Mouse (Mus musculus): ENCODE measurements at regions not wholly inside any gene's neighbourhood (a gene's known extent, or its start where the extent isn't known, plus 50 kb on each side); places are given as distances from the start of the nearest gene placed in this dataset.

DNA sequence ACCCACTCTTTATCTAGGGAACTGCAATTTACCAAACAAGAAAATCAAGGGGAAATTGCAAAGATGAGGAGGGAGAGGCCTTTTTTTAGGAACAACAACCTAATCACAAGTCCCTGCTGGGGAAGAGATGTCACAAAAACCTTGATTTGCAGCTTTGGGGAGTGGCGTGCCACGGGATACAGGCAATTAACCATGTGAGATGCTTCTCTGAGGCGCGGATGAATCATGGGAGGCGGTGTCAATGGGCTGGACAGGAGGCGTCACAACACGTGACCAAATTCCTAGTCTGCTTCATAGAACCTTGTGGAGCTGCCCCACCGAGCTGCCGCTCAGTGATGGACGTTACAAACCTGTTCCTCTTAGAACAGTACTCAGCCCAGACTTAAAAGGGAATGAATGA lies 123.6 kb upstream of the Srsf6 start:
- 87% methylated on average over 10 of the region's 10 CpGs for WGBS
- H3K4me3 ChIP-seq (ENCODE audit: low read length): no peak overlapping the region
- no peaks in the 10 kb centered on the region for H3K9me3 ChIP-seq (ENCODE audit: control insufficient read depth, low read length)
- no peaks in the 10 kb centered on the region for H3K4me1 ChIP-seq (replicated peaks; ENCODE audit: control insufficient read depth, insufficient read depth, low read length)
- ATAC-seq (ENCODE audit: low read depth): no peak
- H3K9ac ChIP-seq (ENCODE audit: low read length): no peak overlapping the region
- no peaks in the 10 kb centered on the region for H3K36me3 ChIP-seq (ENCODE audit: control insufficient read depth, insufficient read depth, low read length)
- no peak overlapping the region for H3K4me2 ChIP-seq (ENCODE audit: low read depth, low read length)
- no peaks in the 10 kb centered on the region for H3K27me3 ChIP-seq (ENCODE audit: control insufficient read depth, insufficient read depth, low read depth, low read length)
- H3K27ac ChIP-seq (ENCODE audit: low read length): no peak overlapping the region

DNA sequence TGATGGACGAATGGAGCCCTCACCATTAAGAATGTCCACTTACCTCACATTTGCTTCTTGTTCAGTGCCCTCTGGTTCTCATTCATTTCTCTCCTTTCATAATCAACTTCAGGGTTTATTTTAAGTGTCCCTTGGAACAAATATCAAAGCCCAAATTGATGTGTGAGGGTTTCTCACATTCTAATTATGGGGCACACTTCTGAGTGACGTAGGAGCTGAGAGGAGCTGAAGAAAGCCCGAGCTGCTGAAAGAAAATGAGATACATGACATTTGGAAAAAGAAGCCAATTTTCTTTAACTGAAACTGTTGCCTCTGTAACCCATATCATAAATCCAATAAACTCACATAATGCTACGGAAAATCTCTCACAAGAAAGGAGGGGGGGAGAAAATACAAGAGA lies 134.8 kb upstream of the Srsf6 start:
- no peak for ATAC-seq (ENCODE audit: low read depth)
- Histone ChIP-seq H3K4me3 (ENCODE audit: low read length) (no peak overlapping the region), H3K4me2 (ENCODE audit: low read depth, low read length) (no peak overlapping the region), H3K9ac (ENCODE audit: low read length) (no peak overlapping the region), H3K27ac (ENCODE audit: low read length) (no peak overlapping the region), H3K27me3 (ENCODE audit: control insufficient read depth, insufficient read depth, low read depth, low read length) (no peaks in the 10 kb centered on the region), H3K9me3 (ENCODE audit: control insufficient read depth, low read length) (no peaks in the 10 kb centered on the region), H3K36me3 (ENCODE audit: control insufficient read depth, insufficient read depth, low read length) (no peaks in the 10 kb centered on the region), H3K4me1 (replicated peaks; ENCODE audit: control insufficient read depth, insufficient read depth, low read length) (no peaks in the 10 kb centered on the region)
- 40% methylated on average over 4 of the region's 4 CpGs for WGBS

DNA sequence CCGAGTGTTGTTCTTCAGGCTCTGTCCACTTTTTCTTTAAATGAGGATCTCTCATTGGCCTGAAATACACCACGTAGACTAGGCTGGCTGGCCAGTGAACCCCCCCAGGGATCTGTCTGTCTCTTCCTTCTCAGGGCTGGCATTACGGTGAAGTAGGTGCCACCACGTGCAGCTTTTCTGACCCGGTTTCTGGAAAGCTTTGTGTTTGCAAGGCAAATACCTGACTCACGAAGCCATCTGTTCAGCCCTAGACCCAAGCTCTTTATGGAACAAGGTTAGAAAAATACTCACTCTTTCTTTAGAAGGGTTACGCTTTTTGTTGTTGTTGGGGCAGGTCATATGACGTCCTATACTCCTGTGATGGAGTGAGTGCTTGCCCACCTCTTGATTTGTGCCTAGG lies 133.3 kb upstream of the Ptprt start:
- H3K4me2 ChIP-seq (ENCODE audit: low read depth, low read length): no peak overlapping the region
- no peak for ATAC-seq (ENCODE audit: low read depth)
- no peaks in the 10 kb centered on the region for H3K9me3 ChIP-seq (ENCODE audit: control insufficient read depth, low read length)
- H3K36me3 ChIP-seq (ENCODE audit: control insufficient read depth, insufficient read depth, low read length): no peaks in the 10 kb centered on the region
- no peak overlapping the region for H3K4me3 ChIP-seq (ENCODE audit: low read length)
- H3K27me3 ChIP-seq (ENCODE audit: control insufficient read depth, insufficient read depth, low read depth, low read length): no peaks in the 10 kb centered on the region
- no peaks in the 10 kb centered on the region for H3K4me1 ChIP-seq (replicated peaks; ENCODE audit: control insufficient read depth, insufficient read depth, low read length)
- 74% methylated on average over 8 of the region's 8 CpGs for WGBS
- H3K9ac ChIP-seq (ENCODE audit: low read length): no peak overlapping the region
- no peak overlapping the region for H3K27ac ChIP-seq (ENCODE audit: low read length)

- Histone ChIP-seq H3K9ac (ENCODE audit: low read length) (no peak overlapping the region), H3K4me1 (replicated peaks; ENCODE audit: control insufficient read depth, insufficient read depth, low read length) (no peaks in the 10 kb centered on the region), H3K4me3 (ENCODE audit: low read length) (no peak overlapping the region), H3K9me3 (ENCODE audit: control insufficient read depth, low read length) (no peaks in the 10 kb centered on the region), H3K36me3 (ENCODE audit: control insufficient read depth, insufficient read depth, low read length) (no peaks in the 10 kb centered on the region), H3K4me2 (ENCODE audit: low read depth, low read length) (no peak overlapping the region), H3K27me3 (ENCODE audit: control insufficient read depth, insufficient read depth, low read depth, low read length) (no peaks in the 10 kb centered on the region), H3K27ac (ENCODE audit: low read length) (no peak overlapping the region)
- 51% methylated on average over 12 of the region's 12 CpGs for WGBS
- no peak for ATAC-seq (ENCODE audit: low read depth)
Measured at GRCm38 (mm10) chr2:162791374-162792098, 130.6 kb upstream of the Ptprt start.

GRCm38 (mm10) chr2:162784176-162784813 lies 123.3 kb upstream of the Ptprt start:
- no peak for ATAC-seq (ENCODE audit: low read depth)
- Histone ChIP-seq H3K9me3 (ENCODE audit: control insufficient read depth, low read length) (no peaks in the 10 kb centered on the region), H3K36me3 (ENCODE audit: control insufficient read depth, insufficient read depth, low read length) (no peaks in the 10 kb centered on the region), H3K9ac (ENCODE audit: low read length) (no peak overlapping the region), H3K27me3 (ENCODE audit: control insufficient read depth, insufficient read depth, low read depth, low read length) (no peaks in the 10 kb centered on the region), H3K4me2 (ENCODE audit: low read depth, low read length) (no peak overlapping the region), H3K4me1 (replicated peaks; ENCODE audit: control insufficient read depth, insufficient read depth, low read length) (no peaks in the 10 kb centered on the region), H3K27ac (ENCODE audit: low read length) (no peak overlapping the region), H3K4me3 (ENCODE audit: low read length) (no peak overlapping the region)
- WGBS: 69% methylated on average over 8 of the region's 8 CpGs

DNA sequence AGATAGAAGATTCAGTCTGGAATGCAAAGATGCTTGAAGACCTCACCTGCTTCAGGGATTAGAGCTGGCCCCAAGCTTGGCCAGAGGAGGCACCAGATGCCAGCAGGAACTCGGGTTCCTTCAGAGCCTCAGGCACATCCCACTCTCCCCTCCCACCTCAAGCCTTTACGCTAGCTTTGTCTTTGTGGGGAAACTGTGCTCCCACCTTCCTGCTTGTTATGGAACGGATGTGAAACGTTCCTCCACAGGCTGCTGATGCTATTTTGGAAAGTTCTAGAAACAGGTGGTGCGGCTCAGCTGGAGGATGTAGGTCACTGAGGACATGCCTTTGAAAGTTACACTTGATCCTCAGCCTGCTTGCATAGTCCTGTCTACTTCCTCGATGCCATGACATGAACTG lies 120.7 kb upstream of the Ptprt start:
- no peak for ATAC-seq (ENCODE audit: low read depth)
- Histone ChIP-seq H3K4me1 (replicated peaks; ENCODE audit: control insufficient read depth, insufficient read depth, low read length) (no peaks in the 10 kb centered on the region), H3K27ac (ENCODE audit: low read length) (no peak overlapping the region), H3K36me3 (ENCODE audit: control insufficient read depth, insufficient read depth, low read length) (no peaks in the 10 kb centered on the region), H3K9ac (ENCODE audit: low read length) (no peak overlapping the region), H3K9me3 (ENCODE audit: control insufficient read depth, low read length) (no peaks in the 10 kb centered on the region), H3K4me3 (ENCODE audit: low read length) (no peak overlapping the region), H3K4me2 (ENCODE audit: low read depth, low read length) (no peak overlapping the region), H3K27me3 (ENCODE audit: control insufficient read depth, insufficient read depth, low read depth, low read length) (no peaks in the 10 kb centered on the region)
- 74% methylated on average over 6 of the region's 6 CpGs for WGBS

DNA sequence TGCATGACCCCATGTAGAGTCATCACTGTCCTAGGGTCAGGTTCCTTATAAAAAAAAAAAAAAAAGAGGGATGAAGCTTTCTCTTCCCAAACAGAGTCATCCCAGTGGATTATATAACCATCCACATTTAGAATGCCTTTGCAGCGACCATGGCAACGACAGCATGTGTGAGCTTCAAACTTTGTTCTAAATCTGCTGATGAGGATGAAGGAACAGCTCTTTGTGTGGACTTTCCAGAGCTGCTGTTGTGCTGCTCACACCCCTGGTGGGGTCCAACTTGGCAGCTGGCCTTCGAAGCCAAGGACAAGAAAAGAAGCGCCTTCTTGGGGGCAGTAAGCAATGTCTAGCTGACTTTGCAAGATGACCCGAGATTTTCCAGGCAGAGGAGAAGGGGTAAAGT lies 115.6 kb upstream of the Ptprt start:
- 74% methylated on average over 5 of the region's 5 CpGs for WGBS
- no peak overlapping the region for H3K27ac ChIP-seq (ENCODE audit: low read length)
- no peaks in the 10 kb centered on the region for H3K36me3 ChIP-seq (ENCODE audit: control insufficient read depth, insufficient read depth, low read length)
- ATAC-seq (ENCODE audit: low read depth): no peak
- H3K4me3 ChIP-seq (ENCODE audit: low read length): no peak overlapping the region
- H3K4me2 ChIP-seq (ENCODE audit: low read depth, low read length): no peak overlapping the region
- H3K9ac ChIP-seq (ENCODE audit: low read length): no peak overlapping the region
- no peaks in the 10 kb centered on the region for H3K4me1 ChIP-seq (replicated peaks; ENCODE audit: control insufficient read depth, insufficient read depth, low read length)
- no peaks in the 10 kb centered on the region for H3K27me3 ChIP-seq (ENCODE audit: control insufficient read depth, insufficient read depth, low read depth, low read length)
- H3K9me3 ChIP-seq (ENCODE audit: control insufficient read depth, low read length): no peaks in the 10 kb centered on the region

GRCm38 (mm10) chr2:162772520-162772919 lies 111.6 kb upstream of the Ptprt start:
- 85% methylated on average over 5 of the region's 5 CpGs for WGBS
- no peak overlapping the region for H3K27ac ChIP-seq (ENCODE audit: low read length)
- no peaks in the 10 kb centered on the region for H3K27me3 ChIP-seq (ENCODE audit: control insufficient read depth, insufficient read depth, low read depth, low read length)
- no peaks in the 10 kb centered on the region for H3K9me3 ChIP-seq (ENCODE audit: control insufficient read depth, low read length)
- H3K36me3 ChIP-seq (ENCODE audit: control insufficient read depth, insufficient read depth, low read length): no peaks in the 10 kb centered on the region
- H3K4me3 ChIP-seq (ENCODE audit: low read length): no peak overlapping the region
- no peaks in the 10 kb centered on the region for H3K4me1 ChIP-seq (replicated peaks; ENCODE audit: control insufficient read depth, insufficient read depth, low read length)
- ATAC-seq (ENCODE audit: low read depth): no peak
- H3K4me2 ChIP-seq (ENCODE audit: low read depth, low read length): no peak overlapping the region
- H3K9ac ChIP-seq (ENCODE audit: low read length): no peak overlapping the region

GRCm38 (mm10) chr2:162769711-162770428 lies 108.9 kb upstream of the Ptprt start:
- WGBS: 77% methylated on average over 6 of the region's 6 CpGs
- Histone ChIP-seq H3K36me3 (ENCODE audit: control insufficient read depth, insufficient read depth, low read length) (no peaks in the 10 kb centered on the region), H3K4me3 (ENCODE audit: low read length) (no peak overlapping the region), H3K27me3 (ENCODE audit: control insufficient read depth, insufficient read depth, low read depth, low read length) (no peaks in the 10 kb centered on the region), H3K27ac (ENCODE audit: low read length) (no peak overlapping the region), H3K9ac (ENCODE audit: low read length) (no peak overlapping the region), H3K4me2 (ENCODE audit: low read depth, low read length) (no peak overlapping the region), H3K9me3 (ENCODE audit: control insufficient read depth, low read length) (no peaks in the 10 kb centered on the region), H3K4me1 (replicated peaks; ENCODE audit: control insufficient read depth, insufficient read depth, low read length) (no peaks in the 10 kb centered on the region)
- no peak for ATAC-seq (ENCODE audit: low read depth)
